Mouse (Mus musculus): ENCODE measurements around the gene Eml6. TPM values are rescaled to one million over a fixed set of nuclear protein-coding genes. Genes with fewer than 3 reads are reported as not detected.
A peak's percentile ranks its signal among the peaks of the same experiment; 100 is the strongest.

Gene Eml6
- polyA plus RNA-seq, 2 experiments = 0.09 to 0.55 TPM

- Histone ChIP-seq H3K27me3 (ENCODE audit: control insufficient read depth, insufficient read depth, low read length) (no peaks in the 10 kb centered on the region), H3K9me3 (ENCODE audit: control insufficient read depth, low read length) (no peaks in the 10 kb centered on the region), H3K9ac (replicated peaks) (no peak overlapping the region), H3K4me3 (ENCODE audit: insufficient read depth in 1 of 2, low read depth in 2 of 2, low read length in 2 of 2) (no peak overlapping the region), H3K36me3 (replicated peaks; ENCODE audit: control insufficient read depth, insufficient read depth, low read depth) (no peaks in the 10 kb centered on the region), H3K4me1 (replicated peaks; ENCODE audit: control insufficient read depth in 2 of 2, insufficient read depth in 2 of 2, low read length in 1 of 2) (no peaks in the 10 kb centered on the region), H3K4me2 (ENCODE audit: low read depth) (no peak overlapping the region), H3K27ac (no peak overlapping the region)
- TF ChIP-seq CTCF (IDR thresholded peaks at IDR 0.05; ENCODE audit: low read depth) (peak; percentile 70), EP300 (IDR thresholded peaks at IDR 0.05; ENCODE audit: low read depth) (no peak)
- DNase-seq (ENCODE audit: low read depth in 3 of 3, low spot score in 3 of 3) (no peak), ATAC-seq (ENCODE audit: insufficient read depth) (no peak)
- WGBS (ENCODE audit: insufficient replicate concordance) = 52% methylated on average over 2 of the region's 2 CpGs
Observed at GRCm38 (mm10) chr11:29861750-29862397, 164.0 kb downstream of the Eml6 start.

DNA sequence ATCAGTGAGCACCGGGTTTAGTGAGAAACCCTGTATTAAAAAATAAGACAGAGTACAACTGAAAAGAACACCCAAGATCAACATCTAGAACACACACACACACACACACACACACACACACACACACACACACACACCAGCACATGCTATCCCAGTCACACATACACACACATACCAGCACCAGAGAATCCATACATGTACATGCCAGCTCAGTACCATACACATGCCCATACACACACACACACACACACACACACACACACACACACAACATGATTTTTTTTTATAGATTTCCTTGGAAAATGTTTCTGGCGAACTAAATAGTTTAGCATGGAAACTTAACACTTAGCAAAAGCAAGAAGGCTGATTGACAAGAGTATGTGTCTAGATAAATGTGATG lies 164.8 kb downstream of the Eml6 start:
- Histone ChIP-seq H3K4me3 (ENCODE audit: insufficient read depth in 1 of 2, low read depth in 2 of 2, low read length in 2 of 2) (no peak overlapping the region), H3K4me2 (ENCODE audit: low read depth) (no peak overlapping the region), H3K27me3 (ENCODE audit: control insufficient read depth, insufficient read depth, low read length) (no peaks in the 10 kb centered on the region), H3K36me3 (replicated peaks; ENCODE audit: control insufficient read depth, insufficient read depth, low read depth) (no peaks in the 10 kb centered on the region), H3K4me1 (replicated peaks; ENCODE audit: control insufficient read depth in 2 of 2, insufficient read depth in 2 of 2, low read length in 1 of 2) (no peaks in the 10 kb centered on the region), H3K27ac (no peak overlapping the region), H3K9me3 (ENCODE audit: control insufficient read depth, low read length) (no peaks in the 10 kb centered on the region), H3K9ac (replicated peaks) (no peak overlapping the region)
- DNase-seq (ENCODE audit: low read depth in 3 of 3, low spot score in 3 of 3) (no peak), ATAC-seq (ENCODE audit: insufficient read depth) (no peak)
- WGBS (ENCODE audit: insufficient replicate concordance) = 51% methylated on average over 2 of the region's 2 CpGs
- no peak for TF ChIP-seq CTCF (IDR thresholded peaks at IDR 0.05; ENCODE audit: low read depth)
- no peak for TF ChIP-seq EP300 (IDR thresholded peaks at IDR 0.05; ENCODE audit: low read depth)

DNA sequence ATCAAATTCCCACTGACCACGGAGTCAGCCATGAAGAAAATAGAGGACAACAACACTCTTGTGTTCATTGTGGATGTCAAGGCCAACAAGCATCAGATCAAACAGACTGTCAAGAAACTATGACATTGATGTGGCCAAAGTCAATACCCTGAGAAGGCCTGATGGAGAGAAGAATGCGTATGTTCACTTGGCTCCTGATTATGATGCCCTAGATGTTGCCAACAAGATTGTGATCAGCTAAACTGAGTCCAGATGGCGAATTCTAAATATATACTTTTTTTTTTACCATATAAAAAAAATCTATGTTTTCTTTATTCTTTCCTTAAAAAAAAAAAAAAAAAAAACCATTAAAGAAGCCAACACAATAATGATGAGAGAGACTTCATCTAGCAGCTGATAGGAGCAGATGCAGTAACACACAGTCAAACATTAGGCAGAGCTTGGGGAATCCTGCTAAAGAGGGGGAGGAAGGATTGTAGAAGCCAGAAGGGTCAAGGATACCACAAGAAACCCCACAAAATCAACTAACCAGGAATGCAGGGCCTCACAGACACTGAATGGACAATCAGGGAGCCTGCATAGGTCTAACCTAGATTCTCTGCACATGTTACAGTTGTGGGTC lies 185.1 kb downstream of the Eml6 start:
- H3K4me3 ChIP-seq (ENCODE audit: insufficient read depth in 1 of 2, low read depth in 2 of 2, low read length in 2 of 2) = no peak overlapping the region
- no peak for DNase-seq (ENCODE audit: low read depth in 3 of 3, low spot score in 3 of 3)
- ATAC-seq (ENCODE audit: insufficient read depth) = no peak
- H3K27me3 ChIP-seq (ENCODE audit: control insufficient read depth, insufficient read depth, low read length) = no peaks in the 10 kb centered on the region
- no peak overlapping the region for H3K9ac ChIP-seq (replicated peaks)
- 58% methylated on average over 3 of the region's 3 CpGs for WGBS (ENCODE audit: insufficient replicate concordance)
- no peaks in the 10 kb centered on the region for H3K36me3 ChIP-seq (replicated peaks; ENCODE audit: control insufficient read depth, insufficient read depth, low read depth)
- H3K4me2 ChIP-seq (ENCODE audit: low read depth) = no peak overlapping the region
- H3K27ac ChIP-seq = no peak overlapping the region
- TF ChIP-seq EP300 (IDR thresholded peaks at IDR 0.05; ENCODE audit: low read depth) = no peak
- TF ChIP-seq CTCF (IDR thresholded peaks at IDR 0.05; ENCODE audit: low read depth) = no peak
- no peaks in the 10 kb centered on the region for H3K4me1 ChIP-seq (replicated peaks; ENCODE audit: control insufficient read depth in 2 of 2, insufficient read depth in 2 of 2, low read length in 1 of 2)
- H3K9me3 ChIP-seq (ENCODE audit: control insufficient read depth, low read length) = no peaks in the 10 kb centered on the region

- Histone ChIP-seq H3K27ac (no peak overlapping the region), H3K27me3 (ENCODE audit: control insufficient read depth, insufficient read depth, low read length) (no peaks in the 10 kb centered on the region), H3K36me3 (replicated peaks; ENCODE audit: control insufficient read depth, insufficient read depth, low read depth) (no peaks in the 10 kb centered on the region), H3K9ac (replicated peaks) (no peak overlapping the region), H3K4me3 (ENCODE audit: insufficient read depth in 1 of 2, low read depth in 2 of 2, low read length in 2 of 2) (no peak overlapping the region), H3K4me1 (replicated peaks; ENCODE audit: control insufficient read depth in 2 of 2, insufficient read depth in 2 of 2, low read length in 1 of 2) (no peaks in the 10 kb centered on the region), H3K9me3 (ENCODE audit: control insufficient read depth, low read length) (no peaks in the 10 kb centered on the region), H3K4me2 (ENCODE audit: low read depth) (no peak overlapping the region)
- DNase-seq (ENCODE audit: low read depth in 3 of 3, low spot score in 3 of 3) (no peak), ATAC-seq (ENCODE audit: insufficient read depth) (no peak)
- 36% methylated on average over 3 of the region's 3 CpGs for WGBS (ENCODE audit: insufficient replicate concordance)
- TF ChIP-seq CTCF (IDR thresholded peaks at IDR 0.05; ENCODE audit: low read depth) (no peak), EP300 (IDR thresholded peaks at IDR 0.05; ENCODE audit: low read depth) (no peak)
Observed at GRCm38 (mm10) chr11:29839781-29840180, 186.1 kb downstream of the Eml6 start.

DNA sequence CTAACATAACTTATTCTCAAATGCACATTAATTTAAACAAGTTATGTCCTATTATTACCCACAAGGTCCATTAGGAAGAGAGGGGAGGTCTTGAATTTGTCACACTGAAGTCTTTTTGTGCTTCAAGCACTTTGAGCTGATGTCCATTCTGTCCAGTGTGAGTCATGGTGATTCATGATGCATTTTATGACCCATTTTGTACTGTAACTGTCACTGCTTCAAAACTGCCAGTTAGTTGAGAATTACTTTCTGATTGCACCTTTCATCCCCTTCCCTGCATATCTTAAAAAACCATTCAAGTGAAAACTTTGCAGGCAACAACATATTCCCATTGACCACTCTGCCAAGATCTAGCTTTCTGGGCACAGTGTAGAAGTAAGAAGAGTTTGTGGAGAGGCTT lies 188.8 kb downstream of the Eml6 start:
- DNase-seq (ENCODE audit: low read depth in 3 of 3, low spot score in 3 of 3) = no peak
- ATAC-seq (ENCODE audit: insufficient read depth) = no peak
- Histone ChIP-seq H3K4me3 (ENCODE audit: insufficient read depth in 1 of 2, low read depth in 2 of 2, low read length in 2 of 2) (no peak overlapping the region), H3K4me2 (ENCODE audit: low read depth) (no peak overlapping the region), H3K27me3 (ENCODE audit: control insufficient read depth, insufficient read depth, low read length) (no peaks in the 10 kb centered on the region), H3K9me3 (ENCODE audit: control insufficient read depth, low read length) (no peaks in the 10 kb centered on the region), H3K4me1 (replicated peaks; ENCODE audit: control insufficient read depth in 2 of 2, insufficient read depth in 2 of 2, low read length in 1 of 2) (no peaks in the 10 kb centered on the region), H3K27ac (no peak overlapping the region), H3K9ac (replicated peaks) (no peak overlapping the region), H3K36me3 (replicated peaks; ENCODE audit: control insufficient read depth, insufficient read depth, low read depth) (no peaks in the 10 kb centered on the region)
- TF ChIP-seq CTCF (IDR thresholded peaks at IDR 0.05; ENCODE audit: low read depth) = no peak
- TF ChIP-seq EP300 (IDR thresholded peaks at IDR 0.05; ENCODE audit: low read depth) = no peak
